Mouse (Mus musculus) stomach, embryonic 16.5 days (tissue): ENCODE data around the gene Nrxn3. TPM values are rescaled to one million over a fixed set of nuclear protein-coding genes. Genes with fewer than 3 reads are reported as not detected.

ENCODE experiments used
- ATAC-seq: fragments of 200-750 bp; cut with Nextera tagmentation; 2 replicates; pipeline ENCODE4 v1.8.0; 2017; ENCODE audit warnings: moderate number of reproducible peaks, moderate TSS enrichment; ENCODE audit not compliant: insufficient read depth, low FRiP score
- H3K27ac ChIP-seq: fragments of 300-500 bp; sonication (generic); 2 replicates; pipeline ENCODE4 v1.5.1; 2014; ENCODE audit warnings: low read length
- H3K27me3 ChIP-seq: fragments of 300-500 bp; sonication (generic); 2 replicates; pipeline ENCODE4 v1.6.1; 2014; ENCODE audit warnings: low read length, control low read depth, mixed read lengths; ENCODE audit not compliant: control insufficient read depth, insufficient read depth
- H3K36me3 ChIP-seq: fragments of 300-500 bp; sonication (generic); 2 replicates; pipeline ENCODE4 v1.6.1; 2014; ENCODE audit warnings: low read length; ENCODE audit not compliant: control insufficient read depth, insufficient read depth
- H3K4me1 ChIP-seq: fragments of 300-500 bp; sonication (generic); 2 replicates; pipeline ENCODE4 v1.6.1; 2014; ENCODE audit warnings: low read length, control low read depth, mixed read lengths; ENCODE audit not compliant: control insufficient read depth, insufficient read depth
- H3K4me2 ChIP-seq: fragments of 300-500 bp; sonication (generic); 2 replicates; pipeline ENCODE4 v1.6.1; 2014; ENCODE audit warnings: low read depth, low read length, mixed read lengths
- H3K4me3 ChIP-seq: fragments of 300-500 bp; sonication (generic); replicated peaks from 2 replicates; pipeline ENCODE4 v1.5.1; 2014; ENCODE audit warnings: mild to moderate bottlenecking, low read length
- H3K9ac ChIP-seq: fragments of 300-500 bp; sonication (generic); 2 replicates; pipeline ENCODE4 v1.6.1; 2014; ENCODE audit warnings: low read length
- H3K9me3 ChIP-seq: fragments of 300-500 bp; sonication (generic); replicated peaks from 2 replicates; pipeline ENCODE4 v1.6.1; 2016; ENCODE audit warnings: low read length, control low read depth; ENCODE audit not compliant: control insufficient read depth
- WGBS: fragments of 180-500 bp; shearing (Covaris S2); extraction: QIAGEN DNeasy Blood & Tissue Kit; methylation state at CpG from one replicate; pipeline ENCODE4 v1.1.7; 2014; 5-methylcytosine and 5-hydroxymethylcytosine counted together
- polyA plus RNA-seq: library from polyadenylated mRNA; unstranded; fragments of >200 nt; fragmentation: Nextera tagmentation; extraction: Ambion mirVana; gene quantifications from 2 replicates; pipeline ENCODE4 v1.2.1, GENCODE M21; 2015

Nrxn3 gene
- polyA plus RNA-seq, 1 experiment from 2014 or later = 2.2 TPM

DNA sequence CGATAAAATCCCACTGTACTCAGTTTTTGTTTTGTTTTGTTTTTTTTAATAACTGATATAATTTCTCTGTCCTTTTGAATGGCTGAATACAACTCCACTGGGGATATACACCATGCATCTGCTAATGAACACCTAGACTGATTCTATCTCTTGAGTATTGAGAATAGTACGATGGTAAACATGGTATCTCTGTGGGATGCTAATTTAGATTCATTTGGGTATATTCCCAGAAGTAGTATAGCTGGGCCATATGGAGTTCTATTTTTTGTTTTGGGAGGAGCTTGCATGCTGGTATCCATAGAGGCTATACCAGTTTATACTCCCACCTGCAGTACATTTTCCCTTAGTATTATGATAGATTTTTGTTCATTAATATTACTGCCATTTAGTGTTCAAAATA, 217.0 kb downstream of the Nrxn3 start:
- ATAC-seq = no peak
- H3K27ac ChIP-seq = no peak overlapping the region
- H3K9me3 ChIP-seq = no peaks in the 10 kb centered on the region
- no peak overlapping the region for H3K9ac ChIP-seq
- 80% methylated on average over 2 of the region's 2 CpGs for WGBS
- no peak overlapping the region for H3K4me3 ChIP-seq
- H3K27me3 ChIP-seq = no peaks in the 10 kb centered on the region
- no peaks in the 10 kb centered on the region for H3K4me1 ChIP-seq
- no peak overlapping the region for H3K4me2 ChIP-seq
- no peaks in the 10 kb centered on the region for H3K36me3 ChIP-seq

DNA sequence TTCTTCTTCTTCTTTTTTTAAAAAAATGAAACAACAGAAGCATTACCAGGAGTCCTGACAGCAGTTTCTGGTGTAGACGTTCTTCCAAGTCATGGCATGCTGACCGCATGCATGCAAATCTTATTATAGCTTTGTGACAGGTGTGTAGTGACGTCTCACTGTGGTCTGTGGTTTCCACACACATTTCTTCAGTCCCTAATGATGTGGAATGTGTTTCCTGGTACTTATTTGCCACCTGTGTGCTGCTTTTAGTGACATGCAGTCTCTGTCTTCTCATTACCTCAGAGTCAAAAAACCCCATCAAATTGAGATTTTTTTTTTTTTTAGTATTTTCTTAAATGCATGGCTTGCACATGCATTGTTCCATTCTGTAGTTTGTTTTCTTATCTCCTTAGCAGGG, 222.3 kb downstream of the Nrxn3 start:
- Histone ChIP-seq H3K9ac (no peak overlapping the region), H3K27me3 (no peaks in the 10 kb centered on the region), H3K4me3 (no peak overlapping the region), H3K4me2 (no peak overlapping the region), H3K9me3 (no peaks in the 10 kb centered on the region), H3K36me3 (no peaks in the 10 kb centered on the region), H3K4me1 (no peaks in the 10 kb centered on the region), H3K27ac (no peak overlapping the region)
- no peak for ATAC-seq
- 67% methylated on average over 3 of the region's 3 CpGs for WGBS

DNA sequence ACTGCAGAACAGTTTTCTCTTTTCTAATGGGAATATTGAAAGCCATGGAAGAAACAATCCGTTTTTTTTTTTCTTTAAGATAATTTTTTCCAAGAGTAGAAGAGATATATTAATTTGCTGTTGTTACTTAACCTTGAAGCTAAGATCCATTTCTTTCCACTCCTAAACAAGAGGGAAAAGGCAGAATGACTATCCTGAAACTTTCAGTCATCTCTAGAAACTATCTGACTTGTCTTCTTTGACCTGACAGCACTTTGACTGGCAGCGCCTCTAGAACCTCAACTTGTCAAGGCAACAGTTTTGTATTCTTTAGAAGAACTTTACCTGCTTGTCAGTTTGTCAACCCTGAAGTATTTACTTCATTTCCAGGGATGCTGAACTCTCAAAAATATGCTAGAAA, 227.2 kb downstream of the Nrxn3 start:
- no peak for ATAC-seq

DNA sequence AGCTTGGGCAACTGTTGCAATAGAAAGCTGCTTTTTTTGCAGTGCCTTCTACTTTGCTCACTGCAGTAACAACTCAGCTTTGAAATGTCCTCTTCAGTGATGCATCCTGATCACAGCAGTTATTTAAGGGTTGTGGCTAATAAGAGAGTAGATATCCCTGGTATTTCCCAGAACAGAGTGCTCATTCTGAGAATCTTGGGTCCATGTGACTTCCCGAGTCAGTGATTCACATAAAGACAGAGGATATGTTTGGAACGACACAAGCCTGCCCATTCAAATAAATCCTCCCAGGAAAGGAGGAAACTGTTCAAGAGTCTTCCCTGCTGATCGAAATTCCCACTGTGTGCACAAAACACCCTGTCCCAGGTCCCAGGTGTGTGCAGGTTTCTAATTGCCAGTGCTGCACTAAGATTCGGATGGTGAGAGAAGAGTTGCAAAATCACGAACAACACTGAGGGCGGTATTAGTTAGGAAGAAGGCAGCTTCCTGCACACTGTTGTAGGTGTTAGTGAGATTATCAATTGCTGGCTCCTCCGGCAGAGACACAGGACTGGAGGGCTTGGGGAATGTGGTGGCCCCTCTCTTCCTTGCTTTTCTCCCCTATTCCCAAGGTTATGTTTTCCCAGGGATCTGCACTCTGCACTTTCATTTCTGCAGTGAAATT, 230.4 kb downstream of the Nrxn3 start:
- Histone ChIP-seq H3K27me3 (no peaks in the 10 kb centered on the region), H3K27ac (no peak overlapping the region), H3K36me3 (no peaks in the 10 kb centered on the region), H3K9me3 (no peaks in the 10 kb centered on the region), H3K4me2 (no peak overlapping the region), H3K4me3 (no peak overlapping the region), H3K9ac (no peak overlapping the region), H3K4me1 (no peaks in the 10 kb centered on the region)
- WGBS = 64% methylated on average over 7 of the region's 7 CpGs
- ATAC-seq = no peak

More for the DNA sequence above, 227.2 kb downstream of the Nrxn3 start:
- Histone ChIP-seq H3K9ac (no peak overlapping the region), H3K4me2 (no peak overlapping the region), H3K27ac (no peak overlapping the region), H3K9me3 (no peaks in the 10 kb centered on the region), H3K27me3 (no peaks in the 10 kb centered on the region), H3K36me3 (no peaks in the 10 kb centered on the region), H3K4me3 (no peak overlapping the region), H3K4me1 (no peaks in the 10 kb centered on the region)
- WGBS = 86% methylated on average over 2 of the region's 2 CpGs

DNA sequence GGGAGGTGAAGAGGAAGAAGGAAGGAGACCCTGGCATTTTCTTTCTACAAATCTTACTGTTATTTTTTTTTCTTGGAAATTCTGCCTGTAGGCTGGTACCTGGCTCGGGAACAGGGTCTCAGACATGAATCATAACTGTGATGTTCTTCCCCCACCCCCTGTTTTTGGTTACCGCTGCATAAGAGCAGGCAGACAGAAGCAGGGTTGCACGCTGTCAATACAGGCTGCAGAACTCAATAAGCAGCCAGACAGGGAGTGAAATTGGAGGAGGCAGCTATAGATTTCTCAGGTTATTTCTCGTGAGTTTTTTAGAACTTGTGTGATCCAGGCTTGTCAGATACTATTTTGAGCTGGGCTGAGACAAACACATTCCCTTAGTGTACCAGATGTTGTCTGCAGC, 231.1 kb downstream of the Nrxn3 start:
- H3K4me2 ChIP-seq = no peak overlapping the region
- no peaks in the 10 kb centered on the region for H3K9me3 ChIP-seq
- no peak for ATAC-seq
- H3K36me3 ChIP-seq = no peaks in the 10 kb centered on the region
- H3K4me1 ChIP-seq = no peaks in the 10 kb centered on the region
- WGBS = 61% methylated on average over 4 of the region's 4 CpGs
- H3K9ac ChIP-seq = no peak overlapping the region
- H3K4me3 ChIP-seq = no peak overlapping the region
- H3K27ac ChIP-seq = no peak overlapping the region
- no peaks in the 10 kb centered on the region for H3K27me3 ChIP-seq

DNA sequence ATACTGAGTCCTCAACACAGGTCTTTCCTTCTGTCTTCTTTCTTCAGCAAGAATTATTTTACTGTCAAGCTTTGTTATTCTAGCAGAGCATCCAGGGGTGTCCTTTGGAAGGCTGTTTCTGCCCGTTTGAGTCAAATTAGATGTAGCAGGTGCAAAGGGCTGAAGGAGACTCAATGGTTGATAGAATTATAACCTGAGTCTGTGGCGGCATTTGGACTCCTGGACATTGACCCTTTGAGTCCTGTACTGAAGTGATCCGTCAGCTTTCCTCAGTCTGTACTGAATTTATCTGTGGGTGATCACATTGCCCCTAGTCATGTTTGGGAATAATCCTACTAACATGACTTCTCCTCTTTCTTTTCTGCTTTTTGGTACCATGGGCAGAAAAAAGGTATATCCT, 234.8 kb downstream of the Nrxn3 start:
- no peak overlapping the region for H3K4me2 ChIP-seq
- H3K4me3 ChIP-seq = no peak overlapping the region
- 67% methylated on average over 3 of the region's 3 CpGs for WGBS
- H3K27me3 ChIP-seq = no peaks in the 10 kb centered on the region
- no peak overlapping the region for H3K9ac ChIP-seq
- H3K27ac ChIP-seq = no peak overlapping the region
- no peaks in the 10 kb centered on the region for H3K9me3 ChIP-seq
- H3K4me1 ChIP-seq = no peaks in the 10 kb centered on the region
- no peaks in the 10 kb centered on the region for H3K36me3 ChIP-seq
- no peak for ATAC-seq

DNA sequence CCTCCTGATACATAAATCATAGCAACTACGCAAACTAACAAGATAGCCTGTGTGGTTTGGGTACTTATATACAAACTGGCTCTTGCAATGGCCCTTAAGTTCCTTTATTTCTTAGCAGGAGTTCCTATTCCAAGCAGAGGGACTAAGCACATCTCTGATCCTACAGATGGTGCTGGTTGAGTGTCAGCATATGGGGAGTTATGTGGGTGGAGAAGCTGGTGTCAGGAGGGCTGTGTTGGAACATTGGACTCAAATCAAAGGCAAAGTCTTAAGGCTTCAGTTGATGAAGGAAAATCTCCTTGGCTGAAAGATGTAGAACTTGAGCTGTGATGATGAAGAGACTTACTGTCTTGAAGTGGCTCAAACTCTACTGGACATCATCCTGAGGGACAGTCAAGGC, 238.1 kb downstream of the Nrxn3 start:
- no peak for ATAC-seq
- 88% methylated on average over 1 of the region's 1 CpGs for WGBS
- H3K4me3 ChIP-seq = no peak overlapping the region

DNA sequence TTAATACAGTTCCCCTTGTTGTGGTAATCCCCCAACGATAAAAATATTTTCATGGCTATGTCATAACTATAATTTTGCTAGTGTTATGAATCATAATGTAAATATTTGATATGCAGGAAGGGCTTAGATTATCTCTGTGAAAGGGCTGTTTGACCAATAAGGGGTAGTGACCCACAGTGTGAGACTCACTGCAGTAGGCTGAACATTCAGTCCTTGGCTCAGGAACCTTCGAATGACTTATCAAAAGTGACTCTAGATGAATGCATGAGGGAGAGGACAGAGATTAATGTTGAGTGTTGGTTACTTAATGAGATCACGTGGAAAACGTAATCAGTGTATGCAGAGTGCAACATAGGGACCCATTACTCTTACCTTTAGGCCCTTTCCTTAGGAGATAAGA, 243.7 kb downstream of the Nrxn3 start:
- Histone ChIP-seq H3K4me2 (no peak overlapping the region), H3K9me3 (no peaks in the 10 kb centered on the region), H3K4me1 (no peaks in the 10 kb centered on the region), H3K4me3 (no peak overlapping the region), H3K27me3 (no peaks in the 10 kb centered on the region), H3K9ac (no peak overlapping the region), H3K27ac (no peak overlapping the region), H3K36me3 (no peaks in the 10 kb centered on the region)
- 48% methylated on average over 4 of the region's 4 CpGs for WGBS
- peak; percentile 72; the same call in 1 of the 2 replicates for ATAC-seq

More for the DNA sequence above, 238.1 kb downstream of the Nrxn3 start:
- Histone ChIP-seq H3K9ac (no peak overlapping the region), H3K27ac (no peak overlapping the region), H3K4me2 (no peak overlapping the region), H3K36me3 (no peaks in the 10 kb centered on the region), H3K9me3 (no peaks in the 10 kb centered on the region), H3K27me3 (no peaks in the 10 kb centered on the region), H3K4me1 (no peaks in the 10 kb centered on the region)

DNA sequence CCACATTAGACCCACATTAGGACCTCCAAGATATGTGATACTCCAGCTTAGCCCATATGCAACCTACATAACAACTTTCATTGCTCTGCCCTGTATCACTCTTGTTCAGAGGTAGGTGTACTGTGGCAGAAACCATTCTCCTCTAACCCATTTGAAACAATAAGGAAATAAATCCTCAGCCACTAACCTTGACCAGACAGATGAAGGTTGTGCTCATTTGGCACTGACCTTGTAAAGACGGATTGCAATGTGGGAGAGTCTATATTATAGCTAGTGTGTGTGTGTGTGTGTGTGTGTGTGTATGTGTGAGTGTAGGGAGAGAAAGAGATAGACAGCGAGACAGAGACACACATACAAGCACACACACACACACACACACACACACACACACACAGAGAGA, 253.9 kb downstream of the Nrxn3 start:
- Histone ChIP-seq H3K9ac (no peak overlapping the region), H3K27ac (no peak overlapping the region), H3K9me3 (no peaks in the 10 kb centered on the region), H3K4me1 (no peaks in the 10 kb centered on the region), H3K36me3 (no peaks in the 10 kb centered on the region), H3K27me3 (no peaks in the 10 kb centered on the region), H3K4me3 (no peak overlapping the region), H3K4me2 (no peak overlapping the region)
- ATAC-seq = no peak
- 48% methylated on average over 2 of the region's 2 CpGs for WGBS
